Mouse (Mus musculus): ENCODE results near the gene Depdc7.

DNA sequence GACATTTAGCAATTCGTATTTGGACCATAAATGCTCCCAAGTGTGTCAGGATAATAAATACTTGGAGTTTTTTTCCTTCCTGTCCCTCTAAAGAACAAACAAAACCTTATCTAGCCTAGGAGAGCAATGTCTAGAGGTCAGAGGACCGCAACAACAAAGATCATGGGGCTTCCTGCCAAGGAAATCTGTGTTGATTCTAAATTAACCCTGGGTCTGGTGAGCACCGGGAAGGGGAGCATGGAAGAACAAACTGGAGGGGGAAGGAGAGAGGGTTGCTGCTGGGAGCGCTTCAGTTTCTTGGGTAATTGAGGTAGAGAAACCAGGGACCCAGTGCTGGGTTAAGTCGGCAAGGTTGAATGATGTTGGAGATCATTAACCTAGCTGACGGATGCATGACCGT, 482 bp upstream of the Depdc7 start:
- no peak for TF ChIP-seq EP300 (IDR thresholded peaks at IDR 0.05)
- TF ChIP-seq CTCF (IDR thresholded peaks at IDR 0.05), result no peak

All from lung, postnatal 0 days (tissue).